Mouse (Mus musculus): ENCODE results near the gene Gm28048.
A peak's percentile ranks its signal among the peaks of the same experiment; 100 is the strongest.

The Gm28048 gene

DNA sequence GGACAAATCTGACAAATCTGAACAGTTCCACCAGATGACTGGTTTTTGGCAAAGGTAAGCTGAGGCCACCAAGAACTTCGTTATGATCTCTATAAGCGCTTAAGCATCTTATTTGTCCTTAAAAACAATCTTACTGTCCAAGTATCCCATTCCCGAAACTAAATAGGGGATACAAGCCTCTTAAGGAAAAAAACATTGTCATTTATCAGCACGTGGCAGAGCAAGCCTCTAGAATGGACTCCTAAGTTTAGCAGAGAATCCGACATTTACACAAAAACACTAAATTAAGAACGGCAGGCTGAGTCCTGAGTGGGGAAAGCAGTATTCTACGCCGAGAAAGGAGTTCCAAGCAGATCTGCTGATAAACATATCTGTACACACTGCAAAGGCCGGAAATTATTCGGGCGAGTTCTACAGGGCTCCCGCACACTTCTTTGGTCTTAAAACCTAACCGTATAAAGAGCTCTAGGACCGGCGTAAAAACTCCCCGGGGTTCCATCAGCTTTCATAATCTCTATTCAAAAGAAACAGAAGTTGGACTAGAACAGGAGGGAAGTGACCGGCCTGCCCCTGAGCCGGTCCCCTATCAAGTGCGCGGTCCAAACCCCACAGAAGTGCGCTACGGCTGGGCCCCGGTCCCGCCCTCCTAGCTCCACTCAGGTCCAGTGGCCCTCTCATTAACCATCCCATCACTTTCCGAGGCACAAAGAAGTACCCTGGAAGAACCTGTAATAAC is 124.0 kb downstream of the Gm28048 start:
- peak; percentile 47 for DNase-seq

DNA sequence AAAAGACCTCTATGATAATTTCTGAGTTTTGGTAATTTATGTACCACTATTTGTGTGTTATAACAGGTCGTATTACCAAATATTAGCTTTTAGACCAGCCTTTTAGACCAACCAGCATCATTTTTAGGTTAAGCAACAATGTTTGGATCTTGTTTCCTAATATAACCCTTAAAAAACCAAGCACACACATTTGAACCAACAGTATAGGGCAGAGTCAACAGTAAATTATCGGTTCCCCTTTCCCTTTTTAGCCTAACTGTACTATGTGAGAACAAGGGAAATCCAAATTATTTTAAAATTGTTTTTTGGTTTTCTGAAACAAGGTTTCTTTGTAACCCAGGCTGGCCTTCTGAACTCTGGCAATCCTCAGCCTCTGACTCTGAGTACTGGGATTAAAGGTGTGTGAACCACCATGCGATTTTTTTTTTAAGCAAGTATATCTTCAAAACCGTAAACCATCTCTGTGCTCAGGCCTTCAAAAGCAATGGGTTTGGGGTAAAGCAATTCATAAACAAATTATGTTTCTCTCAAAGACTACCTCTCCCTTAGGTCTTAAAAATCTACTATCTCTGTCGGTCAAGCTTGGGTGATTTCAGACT is 124.7 kb downstream of the Gm28048 start:
- DNase-seq = no peak

DNA sequence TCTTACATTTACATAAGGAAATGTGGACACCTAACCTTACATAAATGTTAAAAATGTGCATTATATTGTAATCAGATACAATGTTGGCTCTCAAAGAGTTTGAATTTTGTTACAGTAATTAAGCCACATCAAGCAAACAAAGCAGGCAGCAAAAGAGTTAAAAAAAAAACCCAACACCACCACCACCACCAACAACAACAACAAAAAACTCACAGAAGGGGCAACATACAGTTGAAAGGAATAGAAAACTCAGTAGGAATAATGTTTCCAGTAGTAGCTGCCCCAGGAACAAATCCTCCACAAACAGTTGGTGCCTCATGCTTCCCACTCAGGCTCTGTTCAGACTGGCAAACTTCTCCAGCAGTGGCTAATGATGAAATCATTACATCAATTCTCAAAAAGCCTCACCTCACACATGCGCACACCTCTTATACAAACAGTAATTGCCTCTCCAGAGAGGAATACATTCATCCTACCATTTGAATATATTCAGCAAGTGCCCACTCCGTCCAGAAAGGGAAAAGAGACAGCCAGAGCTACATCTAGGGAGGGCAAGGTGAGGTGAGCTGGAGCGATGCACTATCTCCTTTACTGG is 125.4 kb downstream of the Gm28048 start:
- no peak for DNase-seq

DNA sequence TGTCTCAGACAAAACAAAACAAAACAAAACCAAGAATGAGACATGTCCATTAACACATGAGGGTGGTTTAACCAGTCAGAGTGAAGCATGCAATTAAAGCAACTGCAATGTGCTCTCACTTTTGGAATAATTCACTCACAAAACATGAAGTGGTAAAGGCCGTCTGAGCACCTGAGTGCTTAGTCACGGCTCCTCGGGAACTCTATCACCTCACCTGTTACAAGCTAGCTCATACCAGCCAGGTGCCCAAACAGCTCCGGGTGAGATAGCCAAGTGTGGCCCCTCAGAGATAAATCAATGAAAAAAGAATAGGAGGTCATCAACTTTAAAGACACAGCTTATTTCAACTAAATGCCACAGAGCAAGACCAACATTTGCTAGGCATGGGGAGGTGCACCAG is 127.3 kb downstream of the Gm28048 start:
- DNase-seq = no peak

DNA sequence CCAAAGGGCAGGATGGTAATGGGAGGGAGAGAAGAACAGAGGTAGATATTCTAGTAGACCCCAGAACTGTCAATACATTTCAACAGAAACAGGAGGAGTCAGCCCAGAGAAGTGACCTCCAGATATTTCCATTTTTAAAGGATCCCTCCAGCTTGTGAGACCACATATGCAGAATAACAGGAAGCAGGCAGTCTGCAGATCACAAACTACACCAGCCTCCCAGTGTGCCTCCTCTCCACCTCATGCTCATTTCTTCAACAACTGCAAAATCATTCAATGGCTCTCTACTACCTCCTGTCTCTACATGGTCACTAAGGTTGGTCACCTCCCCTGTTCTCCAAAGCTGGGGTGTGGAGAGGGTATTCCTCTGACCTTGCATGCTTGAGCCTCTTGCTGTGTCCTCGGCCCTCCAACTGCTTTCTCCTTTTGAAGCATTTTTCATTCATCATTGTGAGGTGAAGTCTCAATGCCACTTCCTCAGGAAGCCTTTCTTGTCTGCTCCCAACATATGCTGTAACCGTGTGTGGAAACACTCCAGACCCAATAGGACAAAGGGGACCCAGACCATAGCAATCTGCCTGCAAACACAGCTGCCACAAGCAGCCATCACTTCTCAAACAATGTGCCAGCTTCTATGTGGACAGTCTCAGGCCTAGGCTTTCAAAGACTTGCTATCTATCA is 128.3 kb downstream of the Gm28048 start:
- no peak for DNase-seq

DNA sequence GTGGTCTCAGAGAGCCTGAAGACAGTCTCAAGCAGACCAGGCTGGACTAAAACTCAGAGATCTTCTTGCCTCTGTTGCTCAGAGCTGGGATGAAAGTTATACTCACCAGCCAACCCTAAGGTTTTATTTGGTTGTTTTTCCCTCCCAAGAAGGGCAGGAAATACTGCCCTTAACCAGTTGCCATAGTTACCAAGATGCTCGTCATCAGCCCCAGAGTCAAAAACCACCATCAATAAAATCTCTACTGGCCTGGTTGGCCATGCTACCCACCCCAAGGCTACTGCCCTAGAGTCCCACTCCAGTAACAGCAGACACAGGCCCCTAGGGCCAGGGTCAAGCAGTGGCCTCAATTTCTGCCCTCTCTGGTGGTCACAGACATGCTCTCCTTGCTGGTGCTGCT is 129.4 kb downstream of the Gm28048 start:
- DNase-seq = no peak

DNA sequence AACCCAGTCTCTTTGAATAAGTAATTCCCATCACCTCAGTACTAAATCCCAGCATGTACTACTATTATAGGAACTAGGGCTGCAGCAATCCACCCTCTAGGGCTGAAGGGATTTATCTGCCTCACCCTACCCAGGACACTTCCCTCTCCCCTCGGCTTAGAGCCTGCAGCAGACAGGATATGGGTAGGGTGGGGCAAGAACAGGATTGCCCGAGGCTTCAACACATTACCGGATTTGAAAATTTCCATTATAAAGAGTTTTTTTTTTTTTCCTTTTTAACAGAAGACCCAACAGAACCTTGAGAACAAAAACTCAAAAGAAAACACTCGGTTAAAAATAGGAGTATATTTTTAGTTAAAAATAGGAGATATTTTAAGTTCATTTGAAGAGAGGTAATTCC is 130.5 kb downstream of the Gm28048 start:
- DNase-seq = peak; percentile 51

DNA sequence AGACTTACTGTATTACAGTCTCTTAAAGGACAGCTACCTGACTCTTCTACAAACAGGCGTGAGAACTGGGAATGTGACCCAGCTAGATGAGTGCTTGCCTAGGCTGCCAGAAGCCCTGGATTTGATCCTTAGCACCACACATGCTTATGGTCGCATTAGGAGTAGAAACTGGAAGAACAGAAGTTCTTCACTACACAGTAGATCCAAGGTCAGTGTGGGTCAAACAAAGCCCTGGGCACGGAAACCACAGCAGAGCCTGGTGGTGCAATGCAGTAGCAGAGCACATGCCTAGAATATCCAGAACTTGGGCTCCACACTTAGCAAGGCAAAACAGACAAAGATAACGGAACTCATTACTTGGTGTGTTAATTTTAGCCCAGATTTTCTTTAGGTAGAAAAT is 131.8 kb downstream of the Gm28048 start:
- peak; percentile 53 for DNase-seq

DNA sequence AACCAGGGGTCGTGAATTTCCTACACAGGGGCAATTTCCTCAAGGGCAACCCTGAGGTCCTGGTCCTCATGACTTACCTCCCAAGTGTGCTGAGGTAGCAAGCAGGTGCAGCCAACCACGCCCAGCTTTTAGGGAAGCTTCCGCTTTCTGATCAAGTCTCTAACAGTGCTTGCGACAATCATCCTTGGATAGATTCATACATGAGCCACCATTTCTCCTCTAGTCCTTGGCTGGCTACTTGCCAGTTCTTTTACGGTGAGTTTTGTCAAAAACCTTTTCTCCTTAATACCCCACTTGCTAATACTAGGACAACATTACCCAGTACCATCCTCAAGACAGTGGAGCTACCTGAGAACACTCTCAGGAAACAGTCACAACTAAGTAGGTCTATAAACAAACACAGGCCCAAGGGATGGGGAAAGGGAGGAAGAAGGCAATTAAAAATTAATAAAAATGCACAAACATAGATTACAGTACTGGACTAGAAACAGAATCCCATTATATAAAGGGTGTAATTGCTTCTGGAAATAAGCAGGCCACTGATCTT is 133.2 kb downstream of the Gm28048 start:
- no peak for DNase-seq

DNA sequence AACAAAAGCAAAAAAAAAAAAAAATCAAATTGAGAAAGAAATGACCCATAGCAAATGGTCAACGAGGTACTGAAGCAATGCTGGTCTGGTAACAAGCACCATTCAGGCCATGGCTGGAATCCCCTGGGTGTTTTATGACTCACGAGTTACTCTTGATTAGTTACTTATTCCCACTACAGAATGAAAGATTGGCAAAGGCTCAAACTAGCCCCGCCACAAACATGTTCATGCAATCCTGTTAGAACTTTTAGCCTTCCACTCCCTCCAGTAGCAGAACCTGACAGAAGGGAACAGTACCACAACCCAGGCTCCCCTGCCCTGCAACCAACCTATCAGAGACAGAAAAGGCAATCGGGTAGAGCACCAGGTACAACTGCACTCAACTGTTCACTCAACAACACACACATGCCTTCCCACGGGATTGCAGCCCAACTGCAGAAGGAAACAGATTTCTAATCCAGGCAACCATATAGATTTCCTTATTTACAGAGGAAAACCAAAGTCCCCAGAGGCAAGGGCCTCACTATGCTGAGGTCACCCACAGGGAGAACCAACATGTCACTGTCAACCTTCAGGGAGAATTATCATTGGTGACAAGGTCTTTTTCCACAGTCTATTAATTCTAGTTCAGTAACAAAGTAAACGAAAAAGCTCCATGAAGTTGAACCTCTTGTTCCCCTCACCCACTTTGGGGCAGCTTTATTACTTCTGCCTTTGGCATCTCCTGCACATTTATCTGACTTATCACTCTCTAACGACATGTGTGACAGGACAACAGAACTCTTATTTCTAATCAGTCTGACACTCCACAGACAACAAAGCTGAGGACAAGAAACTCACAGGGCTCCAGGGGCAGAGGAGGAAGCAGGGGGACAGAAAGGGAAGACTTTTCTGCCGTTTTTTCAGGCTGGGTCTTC is 133.9 kb downstream of the Gm28048 start:
- peak; percentile 79 for DNase-seq

DNA sequence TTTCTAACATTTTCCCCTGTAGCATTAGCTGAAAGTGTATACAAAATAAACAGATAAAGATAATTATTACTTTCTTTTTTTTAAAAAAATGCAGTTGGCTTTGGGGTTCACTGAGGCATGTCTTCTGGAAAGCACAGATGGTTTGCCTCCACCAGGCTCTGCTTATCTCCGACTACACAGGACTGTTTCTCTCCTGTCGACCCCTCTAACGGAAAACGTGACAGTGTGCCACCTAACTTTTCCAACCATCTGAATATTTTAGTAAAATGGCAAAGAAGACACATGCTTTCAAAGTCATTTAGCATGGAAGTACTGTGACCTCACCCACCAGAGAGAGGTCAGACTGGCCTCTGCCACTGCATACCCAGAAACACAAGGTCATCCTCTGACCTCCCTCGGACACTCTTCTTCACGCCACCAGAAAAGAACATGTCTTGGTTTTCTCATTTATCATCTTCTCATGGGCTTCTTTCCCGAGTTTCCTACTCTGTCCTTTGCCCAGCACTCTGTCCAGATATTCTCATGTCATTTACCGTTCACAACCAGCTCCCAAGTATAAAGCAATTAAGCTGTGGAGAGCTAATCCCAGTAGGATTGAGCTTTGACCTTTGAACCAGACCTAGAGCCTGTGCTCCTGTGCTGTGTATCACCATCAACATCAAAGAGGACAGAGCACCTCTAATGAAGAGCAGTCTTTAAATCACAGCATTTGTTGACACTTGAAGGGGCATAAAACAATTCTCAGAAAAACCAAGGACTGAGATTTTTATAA is 134.7 kb downstream of the Gm28048 start:
- DNase-seq = no peak

DNA sequence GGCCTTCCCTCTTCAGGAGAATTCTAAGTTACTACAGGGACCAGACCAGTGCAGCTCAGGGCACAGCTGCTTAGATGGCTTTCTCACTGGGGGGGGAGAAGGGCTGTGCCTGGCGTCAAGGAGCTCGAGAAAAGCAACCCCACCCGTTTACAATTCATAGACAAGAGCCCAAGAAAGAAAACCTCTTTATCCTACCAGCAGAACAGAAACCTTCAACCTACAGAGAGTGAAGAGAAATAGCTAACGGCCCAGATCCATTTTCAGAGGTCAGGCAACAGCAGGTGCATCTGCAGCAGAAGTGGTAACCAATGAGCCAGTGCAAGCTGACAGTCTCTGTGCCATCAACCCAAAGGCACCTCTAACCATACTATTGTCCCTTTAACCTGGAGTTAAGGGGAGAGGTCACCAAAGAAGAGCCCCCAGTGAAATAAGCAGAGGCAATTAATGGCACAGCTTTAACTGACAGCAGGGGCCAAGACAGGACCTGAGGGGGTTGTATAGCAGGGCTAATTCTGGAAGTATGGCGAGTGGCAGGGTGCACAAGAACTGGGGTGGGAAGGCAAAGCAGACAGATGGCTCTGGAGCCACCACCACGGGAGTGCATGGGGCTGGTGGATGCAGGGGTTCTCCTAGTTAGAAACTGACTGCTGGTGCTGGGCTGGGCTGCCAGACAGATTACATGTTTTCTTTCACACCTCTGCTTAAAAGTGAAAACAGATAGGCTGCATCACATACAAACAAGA is 135.6 kb downstream of the Gm28048 start:
- DNase-seq = no peak

DNA sequence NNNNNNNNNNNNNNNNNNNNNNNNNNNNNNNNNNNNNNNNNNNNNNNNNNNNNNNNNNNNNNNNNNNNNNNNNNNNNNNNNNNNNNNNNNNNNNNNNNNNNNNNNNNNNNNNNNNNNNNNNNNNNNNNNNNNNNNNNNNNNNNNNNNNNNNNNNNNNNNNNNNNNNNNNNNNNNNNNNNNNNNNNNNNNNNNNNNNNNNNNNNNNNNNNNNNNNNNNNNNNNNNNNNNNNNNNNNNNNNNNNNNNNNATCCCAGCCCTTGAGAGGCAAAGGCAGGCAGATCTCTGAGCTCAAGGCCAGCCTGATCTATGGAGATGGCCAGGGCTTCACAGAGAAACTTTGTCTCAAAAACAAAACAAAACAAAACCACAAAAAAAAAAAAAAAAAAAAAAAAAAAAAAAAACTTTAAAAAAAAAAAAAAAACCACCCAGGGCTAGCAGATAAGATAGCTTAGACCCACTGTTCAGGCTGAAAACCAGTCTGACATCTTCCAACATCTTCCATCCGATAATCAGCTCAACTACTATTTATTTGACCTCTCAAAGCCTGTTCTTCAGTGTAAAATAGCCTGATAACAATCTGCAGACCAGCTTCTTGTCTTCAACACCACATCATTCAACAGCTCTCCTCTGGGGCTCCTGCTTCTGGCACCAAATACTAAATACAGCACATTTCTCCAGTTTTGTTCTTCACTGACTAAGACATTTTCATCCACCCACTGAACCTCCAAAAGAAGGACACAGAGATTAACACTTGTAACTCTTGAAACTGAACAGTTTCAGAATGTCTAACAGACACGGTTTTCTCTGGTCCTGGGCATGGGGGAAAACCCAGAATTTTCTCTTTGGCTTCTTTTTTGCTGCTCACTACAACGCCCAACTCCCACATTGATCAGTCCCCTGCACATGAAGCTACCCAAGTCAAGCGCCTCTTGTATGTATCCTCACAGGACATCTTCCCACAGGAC is 136.9 kb downstream of the Gm28048 start:
- DNase-seq = peak; percentile 54

DNA sequence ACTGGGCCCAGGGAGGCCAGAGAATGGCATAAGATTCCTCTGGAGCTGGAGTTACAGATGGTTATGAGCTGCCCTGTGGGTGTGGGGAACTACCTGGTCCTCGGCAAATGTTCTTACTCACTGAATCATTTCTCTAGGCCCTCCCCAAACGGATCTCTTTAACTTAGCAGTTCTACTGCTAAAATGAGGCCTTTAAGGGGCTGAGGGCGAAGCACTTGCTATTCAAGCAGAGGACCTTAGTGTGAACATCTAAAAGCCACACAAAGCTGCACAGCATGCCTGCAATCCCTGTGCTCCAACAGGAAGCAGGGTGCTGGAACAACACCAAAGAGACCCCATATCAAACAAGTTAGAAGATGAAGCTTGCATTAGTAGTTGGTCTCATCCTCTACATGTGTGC is 142.4 kb downstream of the Gm28048 start:
- DNase-seq = no peak

DNA sequence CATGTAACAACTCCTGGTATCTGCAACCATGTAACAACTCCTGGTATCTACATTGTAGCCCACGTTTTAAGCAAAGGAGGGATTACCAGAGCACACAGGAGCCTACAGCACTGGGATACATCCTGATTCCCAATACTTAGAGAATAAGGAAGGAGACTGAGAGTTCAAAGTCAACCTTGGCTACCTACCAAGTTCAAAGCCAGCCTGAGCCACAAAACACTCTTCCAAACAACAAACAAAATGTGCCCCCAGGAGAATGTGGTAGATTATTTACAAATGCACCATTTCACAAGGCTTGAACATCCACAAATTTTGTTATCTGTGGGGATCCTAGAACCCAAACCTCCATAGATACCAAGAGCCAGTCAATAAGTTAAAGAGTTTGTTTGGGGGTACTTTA is 143.5 kb downstream of the Gm28048 start:
- no peak for DNase-seq

DNA sequence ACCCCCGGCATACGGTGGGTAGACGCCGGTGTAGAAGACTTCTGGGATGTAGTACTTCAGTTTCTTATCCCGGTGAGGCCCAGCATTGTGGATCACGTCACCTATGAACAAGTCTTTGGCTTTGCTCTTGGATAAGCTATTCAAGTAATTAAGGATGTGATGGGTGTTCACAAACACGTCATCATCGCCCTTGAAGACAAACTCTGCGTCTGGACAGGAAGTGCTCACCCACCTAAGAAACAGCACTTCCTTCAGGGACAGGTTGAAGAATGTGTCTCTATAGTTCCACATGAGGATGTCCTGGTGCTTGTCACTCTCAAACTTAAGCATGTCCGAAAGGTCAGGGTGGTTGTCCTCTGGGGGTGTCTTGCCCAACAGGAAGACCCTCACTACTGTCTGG is 145.6 kb downstream of the Gm28048 start:
- DNase-seq = no peak

DNA sequence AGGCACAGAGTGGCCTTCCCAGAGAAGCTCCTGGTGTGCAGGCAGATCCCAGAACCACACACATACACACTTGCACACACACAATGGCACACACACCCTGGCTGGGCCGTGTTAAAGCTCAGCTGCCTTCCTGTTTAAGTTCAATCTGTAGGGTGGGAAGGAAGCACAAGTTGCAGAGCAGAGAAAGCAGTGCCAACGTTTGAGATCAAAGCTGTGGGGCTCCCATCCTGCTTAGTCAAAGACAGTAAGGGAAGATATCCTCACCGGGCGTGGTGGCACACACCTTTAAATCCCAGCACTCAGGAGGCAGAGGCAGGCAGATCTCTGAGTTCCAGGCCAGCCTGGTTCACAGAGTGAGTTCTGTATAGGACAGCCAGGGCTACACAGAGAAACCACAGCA is 149.3 kb downstream of the Gm28048 start:
- no peak for DNase-seq

DNA sequence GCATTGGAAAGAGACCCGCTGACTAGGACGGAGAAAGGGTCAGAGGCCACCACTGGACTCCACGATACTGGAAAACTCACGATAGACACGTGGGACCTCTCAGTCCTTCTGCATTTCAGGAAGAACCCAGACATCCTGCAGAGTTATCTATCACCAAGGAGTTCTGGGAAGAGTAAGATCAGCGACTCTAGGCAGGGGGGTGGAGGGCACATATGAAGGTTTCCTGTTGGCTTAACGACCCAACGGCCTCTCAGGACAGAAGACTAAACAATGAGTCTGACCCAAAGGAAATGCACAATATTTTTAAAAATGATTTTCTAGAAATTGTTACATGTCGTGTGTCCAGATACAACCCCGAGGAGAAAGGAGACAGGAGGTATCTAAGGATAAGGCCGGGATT is 150.0 kb downstream of the Gm28048 start:
- DNase-seq = no peak

DNA sequence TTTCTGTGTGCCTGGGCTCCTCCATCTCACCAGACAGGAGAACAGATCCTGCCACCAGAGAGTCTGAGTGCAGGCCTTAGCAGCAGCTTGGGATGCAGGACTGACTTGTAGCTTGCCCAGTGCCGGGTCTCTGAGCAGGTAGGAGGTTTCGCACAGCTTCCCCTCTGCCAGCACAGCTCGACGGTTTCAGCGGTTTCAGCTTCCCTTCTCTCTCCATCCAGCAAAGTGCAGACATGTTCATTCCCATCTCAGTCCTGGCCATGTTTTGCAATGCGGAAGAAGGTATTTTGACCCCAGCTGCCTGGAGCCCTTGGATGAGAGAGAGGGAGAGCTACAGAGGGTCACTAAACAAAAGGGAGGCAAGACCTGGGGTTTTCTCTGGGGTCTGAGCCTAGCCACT is 151.2 kb downstream of the Gm28048 start:
- no peak for DNase-seq

DNA sequence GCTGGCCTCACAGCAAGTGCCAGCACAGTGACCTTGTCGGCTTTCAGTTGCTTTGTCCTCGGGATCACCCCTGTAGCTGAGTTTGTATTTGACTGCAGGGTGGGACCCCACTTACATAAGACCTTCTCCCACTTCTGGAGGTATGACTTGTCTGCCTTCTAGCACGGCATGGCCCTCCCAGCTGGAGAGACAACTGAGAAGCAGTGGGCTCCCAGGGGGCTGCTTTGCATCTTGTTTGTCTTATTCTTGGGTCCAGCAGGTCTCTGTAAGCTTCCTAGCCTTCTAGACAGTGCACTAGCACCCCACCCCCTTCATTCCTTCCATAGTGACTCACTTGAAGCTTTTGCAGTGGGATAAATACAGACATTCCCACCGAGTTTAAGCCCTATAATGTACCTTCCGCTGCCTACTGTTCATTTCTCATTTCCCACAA is 151.7 kb downstream of the Gm28048 start:
- DNase-seq = no peak

All from lung, postnatal 36 days (tissue).